Mouse (Mus musculus): ENCODE measurements around the gene Fam114a2. TPM values are rescaled to one million over a fixed set of nuclear protein-coding genes. Genes with fewer than 3 reads are reported as not detected.

Fam114a2 gene
- polyA plus RNA-seq, 1 experiment, result 1.7 TPM

DNA sequence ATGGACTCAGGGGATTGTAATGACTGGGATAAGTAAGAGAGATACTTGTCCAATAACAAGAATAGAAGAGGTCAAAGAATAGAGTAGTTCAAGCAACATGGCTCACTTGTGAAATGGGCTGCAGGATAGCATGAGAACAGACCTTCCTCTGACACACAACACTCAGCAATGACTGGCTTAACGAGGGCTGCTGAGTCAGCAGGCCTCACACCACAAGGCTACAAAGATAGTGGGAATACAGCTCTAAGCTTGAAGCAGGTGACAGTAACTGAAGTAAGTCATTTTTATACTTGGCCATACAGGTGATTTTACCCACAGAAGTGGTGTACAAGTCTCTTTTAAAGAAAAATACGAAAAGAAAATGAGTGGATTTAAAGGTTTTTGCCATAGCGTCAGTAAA lies 7.5 kb upstream of the Fam114a2 start:
- no peak for TF ChIP-seq GATA1 (IDR thresholded peaks at IDR 0.05; ENCODE audit: low read length)

DNA sequence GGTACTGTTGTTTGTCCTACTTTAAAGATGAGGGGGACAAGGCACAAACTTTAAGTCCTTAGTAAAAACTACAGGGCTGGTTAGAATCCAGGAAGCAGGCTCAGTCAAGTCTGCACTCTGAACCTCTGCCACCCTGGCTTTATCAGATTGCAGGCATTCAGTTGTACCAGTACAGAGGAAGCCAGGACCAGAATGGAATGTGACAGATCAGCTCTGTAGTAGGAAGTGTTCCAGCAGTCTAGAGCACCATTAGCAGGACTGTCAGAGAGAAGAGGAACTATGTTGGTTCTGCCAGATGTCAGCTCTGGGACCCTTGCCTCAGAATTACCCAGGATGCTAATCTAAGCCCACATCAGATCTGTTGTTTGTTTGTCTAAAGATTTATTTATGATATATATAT lies 6.2 kb upstream of the Fam114a2 start:
- no peak for TF ChIP-seq GATA1 (IDR thresholded peaks at IDR 0.05; ENCODE audit: low read length)

DNA sequence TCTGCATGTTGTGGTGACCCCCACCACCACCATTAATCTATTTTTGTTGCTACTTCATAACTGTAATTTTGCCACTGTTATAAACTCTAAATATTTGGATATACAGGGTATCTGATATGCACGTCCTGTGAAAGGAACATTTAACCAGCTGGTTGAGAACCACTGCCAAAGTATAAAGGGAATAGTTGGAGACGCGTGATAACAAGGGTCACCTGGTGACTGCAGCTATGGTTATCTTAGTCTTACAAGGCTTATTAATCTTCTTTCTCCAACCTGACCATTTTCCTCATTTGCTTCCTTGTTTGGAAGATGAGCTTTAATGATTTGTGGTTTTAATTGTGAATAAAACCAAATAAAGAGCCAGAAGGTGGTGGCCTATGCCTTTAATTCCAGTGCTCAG lies 5.0 kb upstream of the Fam114a2 start:
- no peak for TF ChIP-seq GATA1 (IDR thresholded peaks at IDR 0.05; ENCODE audit: low read length)

DNA sequence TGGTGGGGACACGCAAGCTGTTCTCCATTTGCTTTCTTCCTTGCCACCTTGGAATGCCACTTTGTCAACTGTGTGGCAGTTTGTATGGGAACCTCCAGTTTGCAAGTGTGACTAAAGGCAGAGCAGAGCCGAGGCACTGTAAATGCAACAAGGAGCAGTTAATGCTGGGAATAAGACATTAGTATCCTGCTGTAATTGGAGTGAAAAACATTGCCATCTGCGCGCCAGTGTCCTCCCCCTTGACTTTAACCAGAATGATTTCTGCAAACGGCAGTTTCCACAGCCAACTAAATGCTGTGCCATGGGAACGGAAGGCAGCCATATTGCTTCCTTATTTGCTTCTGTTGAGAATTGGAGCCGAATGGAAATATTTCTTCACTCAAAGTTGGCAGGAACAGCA lies 3.6 kb upstream of the Fam114a2 start:
- TF ChIP-seq GATA1 (IDR thresholded peaks at IDR 0.05; ENCODE audit: low read length), result no peak

DNA sequence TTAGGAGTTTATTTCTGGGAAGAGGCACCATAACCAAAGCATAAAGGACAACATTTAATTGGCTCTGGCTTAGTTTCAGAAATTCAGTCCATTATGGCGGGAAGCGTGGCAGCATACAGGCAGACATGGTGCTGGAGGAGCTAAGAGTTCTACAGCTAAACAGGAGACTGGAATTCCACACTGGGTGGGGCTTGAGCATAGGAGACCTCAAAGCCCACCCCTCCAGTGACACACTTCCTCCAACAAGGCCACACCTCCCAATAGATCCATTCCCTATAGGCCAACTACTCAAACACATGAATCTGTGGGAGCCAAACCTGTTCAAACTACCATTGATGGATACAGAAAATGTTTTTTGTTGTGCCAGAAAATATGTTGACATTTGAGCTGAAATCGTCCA lies 2.8 kb upstream of the Fam114a2 start:
- no peak for TF ChIP-seq GATA1 (IDR thresholded peaks at IDR 0.05; ENCODE audit: low read length)

DNA sequence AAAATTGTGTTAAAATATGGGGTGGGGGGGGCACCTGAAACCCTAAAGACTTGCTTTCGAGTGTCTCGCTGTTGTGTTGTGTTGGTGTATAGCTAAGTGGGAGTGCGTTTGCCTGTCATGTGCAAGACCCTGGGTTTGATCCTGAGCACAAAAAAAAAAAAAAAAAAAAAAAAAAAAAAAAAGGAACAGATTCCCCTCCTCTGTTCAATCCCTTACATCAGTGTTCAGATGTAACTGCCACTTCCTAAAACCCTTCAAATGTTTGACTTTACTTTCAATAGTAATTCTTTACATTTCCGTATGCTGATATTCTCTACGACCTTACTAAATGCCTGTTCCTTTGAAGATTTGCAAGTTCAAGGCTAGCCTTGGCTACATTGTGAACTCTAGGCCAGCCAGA lies 887 bp upstream of the Fam114a2 start:
- TF ChIP-seq GATA1 (IDR thresholded peaks at IDR 0.05; ENCODE audit: low read length), result no peak

DNA sequence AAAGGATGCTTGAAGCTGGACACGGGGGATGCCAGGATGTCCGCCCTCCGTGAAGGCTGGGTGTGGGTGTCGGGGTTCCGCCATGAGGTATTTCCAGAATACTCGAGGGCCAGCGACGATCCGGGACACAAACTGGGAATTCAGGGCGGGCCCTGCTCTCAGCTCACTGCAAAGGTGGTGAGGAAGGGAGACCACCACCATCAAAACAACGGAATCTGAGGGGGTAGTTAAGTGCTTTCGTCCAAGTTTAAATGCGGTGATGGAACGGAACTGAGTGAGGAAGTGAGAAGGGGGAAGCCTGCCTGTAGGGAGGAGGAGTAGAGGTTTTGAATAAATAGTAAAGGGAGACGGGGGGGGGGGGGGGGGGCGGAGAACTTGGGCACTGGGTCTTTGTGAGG lies 333 bp upstream of the Fam114a2 start:
- TF ChIP-seq GATA1 (IDR thresholded peaks at IDR 0.05; ENCODE audit: low read length), result no peak

DNA sequence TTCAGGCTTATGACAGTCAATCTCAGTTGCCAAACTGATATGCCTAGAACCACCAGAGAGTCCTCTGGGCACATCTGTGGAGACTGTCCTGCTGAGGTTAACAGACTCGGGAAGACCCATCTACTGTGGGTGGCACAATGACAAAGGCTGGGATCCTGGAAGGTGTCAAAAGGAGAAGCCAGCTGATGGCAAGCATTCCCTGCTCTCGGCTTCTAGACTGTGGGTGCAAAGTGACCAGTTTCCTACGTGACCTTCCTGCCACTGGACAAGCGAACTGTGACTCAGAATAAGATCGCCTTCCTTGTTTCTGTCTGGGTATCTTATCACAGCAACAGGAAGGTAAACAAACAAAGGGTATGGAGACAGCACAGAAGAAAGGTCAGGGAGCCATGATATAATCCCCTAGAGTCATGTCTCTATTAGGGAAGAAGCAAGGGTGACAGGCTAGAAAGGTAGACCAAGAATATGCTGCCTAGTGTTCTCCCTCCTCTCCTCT lies 1.4 kb downstream of the Fam114a2 start:
- TF ChIP-seq GATA1 (IDR thresholded peaks at IDR 0.05; ENCODE audit: low read length), result no peak

DNA sequence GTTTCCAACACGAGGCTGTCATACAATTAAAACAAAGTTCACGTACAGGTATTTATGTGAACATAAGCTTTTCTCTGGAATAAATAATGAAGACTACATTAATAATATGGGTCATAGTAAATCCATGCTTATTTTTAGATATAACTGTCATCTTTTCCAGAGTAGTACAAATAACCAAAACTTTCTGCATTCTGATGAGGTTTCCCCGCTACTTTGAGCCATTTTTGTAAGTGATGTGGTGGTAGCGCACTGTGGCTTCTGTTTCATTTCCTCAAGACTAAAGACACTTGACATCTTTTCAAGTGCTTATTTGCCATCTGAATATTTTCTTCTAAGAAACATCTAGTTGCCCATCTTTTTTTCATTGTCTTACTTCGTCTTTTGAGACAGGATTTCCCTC lies 3.2 kb downstream of the Fam114a2 start:
- no peak for TF ChIP-seq GATA1 (IDR thresholded peaks at IDR 0.05; ENCODE audit: low read length)

DNA sequence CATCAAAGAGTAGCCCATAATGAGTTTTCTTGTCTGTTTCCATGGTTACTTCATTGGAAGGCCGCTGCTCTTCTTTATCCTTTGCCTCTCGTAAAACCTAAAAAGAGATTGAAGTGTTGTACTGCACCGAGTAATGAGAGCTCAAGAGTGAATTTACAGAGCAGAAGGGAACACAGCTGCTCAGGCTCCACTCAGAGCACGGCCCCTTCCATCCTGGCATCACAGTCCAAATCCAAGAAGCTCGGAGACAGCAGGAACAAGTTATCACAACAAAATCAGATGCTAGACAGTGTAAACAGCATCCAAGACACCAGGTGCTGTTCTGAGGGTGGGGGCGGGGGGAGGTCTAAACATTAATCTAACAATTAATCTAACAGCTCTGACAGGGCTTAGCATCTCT lies 11.5 kb downstream of the Fam114a2 start:
- TF ChIP-seq GATA1 (IDR thresholded peaks at IDR 0.05; ENCODE audit: low read length), result no peak

DNA sequence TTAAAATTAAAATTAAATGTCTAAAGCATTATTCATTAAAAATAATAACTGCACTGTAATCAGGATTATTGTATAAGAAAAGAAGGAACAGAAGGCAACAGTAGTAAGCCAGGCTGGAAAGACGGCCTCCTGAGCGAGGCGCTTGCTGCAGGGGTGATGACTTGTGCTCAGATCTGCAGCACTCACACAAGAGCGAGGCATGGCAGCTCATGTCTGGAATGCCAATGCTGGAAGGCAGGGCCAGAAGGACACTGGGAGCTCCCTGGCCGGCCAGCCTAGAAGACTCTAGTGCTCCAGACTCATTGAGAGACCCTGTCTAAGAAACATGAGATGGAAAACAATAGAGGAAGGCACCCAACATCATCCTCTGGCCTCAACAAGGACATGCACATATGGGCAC lies 15.3 kb downstream of the Fam114a2 start:
- no peak for TF ChIP-seq GATA1 (IDR thresholded peaks at IDR 0.05; ENCODE audit: low read length)

DNA sequence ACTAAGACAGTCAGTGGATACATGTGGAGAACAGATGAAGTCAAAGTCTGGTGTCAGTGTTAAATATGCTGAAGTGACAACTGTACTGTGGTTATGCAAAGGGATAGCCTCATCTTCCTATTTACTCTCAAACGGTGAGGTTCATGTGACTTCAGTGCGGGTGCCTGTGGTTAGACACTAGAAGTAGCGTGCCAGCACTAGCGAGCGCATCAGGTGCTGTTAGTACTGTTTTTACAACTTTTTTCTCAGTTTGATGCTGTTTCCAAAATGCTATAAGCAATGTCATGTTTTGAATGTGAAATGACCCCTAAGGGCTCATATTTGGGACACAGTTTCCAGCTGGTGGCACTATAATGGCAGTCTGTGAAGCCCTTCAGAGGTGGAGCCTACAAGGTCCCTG lies 20.2 kb downstream of the Fam114a2 start:
- TF ChIP-seq GATA1 (IDR thresholded peaks at IDR 0.05; ENCODE audit: low read length), result no peak

DNA sequence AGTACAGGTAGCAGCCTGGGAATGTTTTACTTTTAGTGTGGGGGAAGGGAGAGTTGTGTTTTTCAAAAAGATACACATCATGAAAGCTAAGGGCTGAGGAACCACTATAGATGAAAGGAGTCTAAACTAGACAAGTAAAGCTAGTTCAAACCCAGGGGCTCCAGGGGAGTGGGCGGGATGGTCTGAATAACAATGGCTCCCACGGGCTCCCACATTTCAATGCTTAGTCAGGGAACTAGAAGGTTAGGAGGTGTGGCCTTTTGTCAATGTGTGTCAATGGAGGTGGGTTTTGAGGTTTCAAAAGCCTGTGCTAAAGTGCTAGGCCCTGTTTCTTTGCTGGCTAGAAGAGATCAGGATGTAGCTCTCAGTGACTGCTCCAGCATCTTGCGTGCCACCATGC lies 20.7 kb downstream of the Fam114a2 start:
- no peak for TF ChIP-seq GATA1 (IDR thresholded peaks at IDR 0.05; ENCODE audit: low read length)

DNA sequence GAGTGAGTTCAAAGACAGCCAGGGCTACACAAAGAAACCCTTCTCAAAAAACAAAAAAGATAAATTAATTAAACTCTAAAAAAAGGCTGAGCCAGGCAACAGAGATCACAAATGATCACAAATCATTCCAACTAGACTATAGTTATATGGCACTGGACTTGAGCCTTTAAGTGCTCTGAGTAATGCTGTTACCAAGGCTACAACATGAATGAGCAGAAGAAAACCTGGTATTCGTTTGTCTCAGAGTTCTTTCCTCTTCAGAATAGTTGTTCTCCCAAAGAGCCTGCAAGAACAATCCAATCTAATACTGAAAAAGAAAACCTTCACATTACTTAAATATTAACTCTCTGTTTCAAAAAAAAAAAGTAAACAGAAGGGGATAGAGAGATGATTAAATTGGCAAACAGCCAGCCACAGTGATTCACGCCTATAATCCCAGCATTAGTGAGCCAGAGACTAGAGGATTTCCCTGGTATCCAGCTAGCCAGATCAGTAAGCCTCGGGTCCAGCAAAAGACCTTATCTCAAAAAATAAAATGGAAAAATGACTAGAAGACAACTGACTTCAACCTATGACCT lies 21.9 kb downstream of the Fam114a2 start:
- TF ChIP-seq GATA1 (IDR thresholded peaks at IDR 0.05; ENCODE audit: low read length), result no peak

DNA sequence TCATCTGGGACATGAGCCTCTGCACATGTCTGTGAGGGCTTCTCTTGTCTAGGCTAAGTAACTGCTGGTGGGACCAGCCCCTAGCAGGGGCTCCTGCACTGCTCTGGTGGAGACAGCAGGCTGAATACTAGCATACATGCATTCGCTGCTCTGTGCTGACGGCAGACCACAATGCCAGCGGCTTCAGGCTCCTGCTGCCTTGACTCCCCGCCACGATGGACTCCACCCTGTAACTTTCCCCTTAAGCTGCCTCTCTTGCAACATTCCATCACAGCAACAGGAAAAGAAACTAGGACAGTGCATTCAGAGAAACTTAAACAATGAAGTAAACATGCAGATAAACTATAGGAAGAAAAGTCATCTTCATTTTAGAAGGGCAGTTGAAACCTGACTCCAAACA lies 30.0 kb downstream of the Fam114a2 start:
- no peak for TF ChIP-seq GATA1 (IDR thresholded peaks at IDR 0.05; ENCODE audit: low read length)

DNA sequence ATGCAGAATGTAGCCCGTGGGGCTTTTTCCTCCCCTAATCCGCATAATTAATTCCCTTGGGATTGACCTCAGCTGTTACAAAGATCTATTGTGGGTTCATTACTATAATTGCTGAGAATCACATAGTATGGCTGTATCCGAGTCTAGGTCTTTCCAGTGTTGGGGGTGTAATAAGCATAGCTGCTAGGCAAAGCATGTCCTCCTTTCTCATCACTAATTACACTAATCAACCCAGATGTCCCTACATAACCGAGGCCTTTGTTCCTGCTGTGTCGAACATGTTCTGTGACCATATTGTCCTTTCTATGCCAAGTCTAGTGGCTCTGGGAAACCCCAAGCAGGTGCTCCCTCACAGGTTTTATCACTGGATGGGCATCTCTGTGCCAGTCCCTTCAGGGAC lies 40.3 kb downstream of the Fam114a2 start:
- TF ChIP-seq GATA1 (IDR thresholded peaks at IDR 0.05; ENCODE audit: low read length), result no peak

DNA sequence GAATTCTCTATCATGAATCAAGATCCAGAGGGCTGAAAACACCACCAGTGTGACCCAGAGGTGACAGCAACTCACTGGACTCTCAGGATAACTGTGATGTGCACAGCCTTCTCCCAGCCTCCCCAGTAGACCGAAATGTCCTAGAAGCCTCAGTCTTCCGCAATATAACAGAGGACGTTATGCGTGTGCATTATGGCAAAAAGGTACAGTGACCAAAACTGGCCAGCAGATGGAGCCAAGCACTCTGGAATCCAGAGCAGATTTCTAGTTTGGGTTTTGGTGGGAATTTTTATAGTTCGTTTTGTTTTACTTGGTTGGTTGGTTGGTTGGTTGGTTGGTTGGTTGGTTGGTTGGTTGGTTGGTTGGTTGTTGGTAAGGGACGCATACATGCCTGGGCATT lies 43.3 kb downstream of the Fam114a2 start:
- no peak for TF ChIP-seq GATA1 (IDR thresholded peaks at IDR 0.05; ENCODE audit: low read length)

Measured in G1E-ER4 (cell line).